Comparison of ENCODE assay signal across 12 mouse cellular contexts in genomic region chr4:29118679-29119479, GRCm38 (mm10).
A peak's percentile ranks its signal among the peaks of the same experiment; 100 is the strongest.
DNase-seq lines count a peak whose midpoint lies in the region; ATAC-seq and TF ChIP-seq lines count a peak whose summit lies in the region.
"Had no signal": no experiment of that assay in that cellular context is flagged by ENCODE, and none has a peak within 500 bp of the region (broad histone marks: within the 10 kb centered on the region; RNA-seq: fewer than 3 reads in every experiment).

No protein-coding gene starts in this region.

- intact Hi-C loops in heart, postnatal 25 days (cut with DNase I) = loop anchor here (10.0 kb wide), 1 partner anchor 304 kb away; the partner anchor contains the start of gene Epha7

- no peaks in the 10 kb centered on the region for H3K9me3 ChIP-seq in heart, embryonic 15.5 days (replicated peaks)
- H3K9me3 ChIP-seq in lung, embryonic 16.5 days (ENCODE audit: control insufficient read depth, low read length) = no peaks in the 10 kb centered on the region
- no peaks in the 10 kb centered on the region for H3K9me3 ChIP-seq in intestine, embryonic 16.5 days (ENCODE audit: control insufficient read depth, low read length)
- H3K9me3 ChIP-seq: liver, embryonic 12.5 days; midbrain, embryonic 12.5 days had no signal

- H3K4me1 ChIP-seq in heart, embryonic 15.5 days (replicated peaks) = peaks cover 16% of the 10 kb centered on the region
- H3K4me1 ChIP-seq in lung, embryonic 16.5 days (replicated peaks; ENCODE audit: control insufficient read depth, insufficient read depth, low read length) = peaks cover 7% of the 10 kb centered on the region
- H3K4me1 ChIP-seq in intestine, embryonic 16.5 days (ENCODE audit: control insufficient read depth, insufficient read depth, low read length) = 0 out of 2 replicates have a peak, but pooled peaks cover 2% of the 10 kb centered on the region

- DNase-seq in heart, postnatal 25 days (ENCODE audit: low spot score) = no peak
- no peak for DNase-seq in lung, postnatal 36 days
- peak; percentile 61 for DNase-seq in brain, embryonic 14.5 days (ENCODE audit: low read depth)
- no peak for DNase-seq in cerebellum, postnatal 25 days
- DNase-seq in gastrocnemius, adult 18-20 months (ENCODE audit: low spot score) = no peak
- DNase-seq: adrenal gland, postnatal 14 days; kidney, adult 11 months had no signal

- no peak overlapping the region for H3K4me3 ChIP-seq in heart, embryonic 15.5 days
- H3K4me3 ChIP-seq in lung, embryonic 16.5 days (ENCODE audit: low read length) = no peak overlapping the region
- no peak overlapping the region for H3K4me3 ChIP-seq in intestine, embryonic 16.5 days (ENCODE audit: low read length)
- H3K4me3 ChIP-seq: liver, embryonic 12.5 days; midbrain, embryonic 12.5 days had no signal

- TF ChIP-seq POLR2A in brain, embryonic 14.5 days (IDR thresholded peaks at IDR 0.05; ENCODE audit: borderline replicate concordance, extremely low read depth, insufficient read depth, insufficient read length, poor library complexity, severe bottlenecking) = no peak

- H3K36me3 ChIP-seq in heart, embryonic 15.5 days = no peaks in the 10 kb centered on the region
- no peaks in the 10 kb centered on the region for H3K36me3 ChIP-seq in lung, embryonic 16.5 days (ENCODE audit: control insufficient read depth, insufficient read depth, low read length)
- H3K36me3 ChIP-seq in intestine, embryonic 16.5 days (ENCODE audit: control insufficient read depth, insufficient read depth, low read length) = no peaks in the 10 kb centered on the region
- H3K36me3 ChIP-seq: liver, embryonic 12.5 days; midbrain, embryonic 12.5 days had no signal

- WGBS in heart, embryonic 15.5 days = 25% methylated on average over 7 of the region's 7 CpGs
- 26% methylated on average over 7 of the region's 7 CpGs for WGBS in lung, embryonic 16.5 days
- 21% methylated on average over 7 of the region's 7 CpGs for WGBS in intestine, embryonic 16.5 days

- no peak overlapping the region; the same call in 1 of the 2 replicates for H3K4me2 ChIP-seq in heart, embryonic 15.5 days
- H3K4me2 ChIP-seq in lung, embryonic 16.5 days (ENCODE audit: low read depth, low read length) = no peak overlapping the region
- H3K4me2 ChIP-seq in intestine, embryonic 16.5 days (ENCODE audit: low read depth, low read length) = no peak overlapping the region
- H3K4me2 ChIP-seq: liver, embryonic 12.5 days; midbrain, embryonic 12.5 days had no signal

- no peak; the same call in 1 of the 2 replicates for ATAC-seq in heart, embryonic 15.5 days (replicated peaks; ENCODE audit: insufficient number of reproducible peaks, insufficient read depth, low FRiP score, low read depth)
- ATAC-seq in lung, embryonic 16.5 days (ENCODE audit: low read depth) = peak; percentile 94
- ATAC-seq in intestine, embryonic 16.5 days = peak; percentile 87
- ATAC-seq: liver, embryonic 12.5 days had no signal

- H3K27ac ChIP-seq in heart, embryonic 15.5 days = peak overlapping the region; percentile 76
- H3K27ac ChIP-seq in lung, embryonic 16.5 days (ENCODE audit: low read length) = peak overlapping the region; percentile 79; the same call in 1 of the 2 replicates
- H3K27ac ChIP-seq in intestine, embryonic 16.5 days (ENCODE audit: low read length) = no peak overlapping the region
- H3K27ac ChIP-seq: liver, embryonic 12.5 days had no signal

- no peaks in the 10 kb centered on the region for H3K27me3 ChIP-seq in heart, embryonic 15.5 days
- H3K27me3 ChIP-seq in lung, embryonic 16.5 days (ENCODE audit: control insufficient read depth, insufficient read depth, low read depth, low read length) = no peaks in the 10 kb centered on the region
- no peaks in the 10 kb centered on the region for H3K27me3 ChIP-seq in intestine, embryonic 16.5 days (replicated peaks; ENCODE audit: control insufficient read depth, insufficient read depth, low read length)
- H3K27me3 ChIP-seq: liver, embryonic 12.5 days had no signal

- no peak for TF ChIP-seq CTCF in brain, embryonic 14.5 days (IDR thresholded peaks at IDR 0.05; ENCODE audit: borderline replicate concordance, extremely low read depth, insufficient read depth, insufficient read length)

- H3K9ac ChIP-seq in heart, embryonic 15.5 days = no peak overlapping the region
- no peak overlapping the region for H3K9ac ChIP-seq in lung, embryonic 16.5 days (ENCODE audit: low read length)
- H3K9ac ChIP-seq in intestine, embryonic 16.5 days (ENCODE audit: low read depth, low read length) = no peak overlapping the region
- H3K9ac ChIP-seq: liver, embryonic 12.5 days; midbrain, embryonic 12.5 days had no signal
